Mouse (Mus musculus) kidney, adult 18-20 months (tissue): ENCODE data around the gene Vmn2r40.
"Not testable (repeated sequence)": the region's sequence is repeated elsewhere in the genome, so short reads cannot be mapped to it uniquely, and the experiment has no call there.

Source experiments
- DNase-seq: peaks from one replicate; pipeline ENCODE4 v3.0.0; 2021

Gene Vmn2r40

DNA sequence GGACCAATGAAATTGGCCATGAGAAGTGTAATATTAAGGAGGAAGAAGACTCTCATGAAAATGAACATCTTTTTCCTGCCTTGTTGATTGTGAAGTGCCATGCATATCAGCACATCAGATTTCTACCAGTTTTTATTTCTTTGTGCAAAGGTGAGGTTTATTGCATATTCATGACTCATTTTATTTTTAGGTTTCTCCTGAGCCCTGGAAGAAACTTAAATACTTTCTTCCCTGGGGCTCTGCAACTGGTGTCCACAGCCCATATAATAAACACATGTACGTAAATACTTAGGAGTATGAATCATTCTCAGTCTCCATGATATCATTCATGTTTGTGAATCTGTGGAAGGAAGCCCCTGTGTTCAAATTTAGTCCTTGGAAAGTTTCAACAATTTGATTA lies at the start of gene Vmn2r40:
TSS of gene Vmn2r40 (minus strand) at position 101 of the 400 bp plus-strand sequence.
- not testable (repeated sequence) for DNase-seq
